Mouse (Mus musculus): ENCODE results near the gene Sema4d. TPM values are rescaled to one million over a fixed set of nuclear protein-coding genes. Genes with fewer than 3 reads are reported as not detected.

Sema4d gene
- polyA plus RNA-seq, 1 experiment from 2014 or later = 9.7 TPM

DNA sequence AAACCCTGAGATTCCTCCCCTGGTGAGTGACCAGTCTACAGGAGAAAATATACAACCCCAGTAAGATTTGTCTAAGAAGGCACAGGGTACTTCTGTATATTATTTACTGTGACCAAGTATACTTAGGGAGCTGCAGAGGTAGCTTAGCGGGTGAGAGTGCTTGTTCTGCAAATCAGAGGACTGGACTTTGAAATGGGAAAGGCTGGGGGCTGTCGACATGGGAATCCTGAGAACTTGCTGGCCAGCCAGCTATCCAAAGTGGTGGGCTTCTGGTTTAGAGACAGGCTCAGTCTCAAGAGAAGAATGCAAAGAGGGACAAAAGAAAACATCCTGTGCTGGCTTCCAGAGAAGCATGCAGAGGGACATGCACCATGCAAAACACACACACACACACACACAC is 5.7 kb downstream of the Sema4d start:
- Histone ChIP-seq H3K36me3 (no peaks in the 10 kb centered on the region), H3K9me3 (no peaks in the 10 kb centered on the region), H3K9ac (no peak overlapping the region), H3K27me3 (peaks cover 6% of the 10 kb centered on the region), H3K27ac (no peak overlapping the region), H3K4me3 (no peak overlapping the region), H3K4me2 (no peak overlapping the region), H3K4me1 (peaks cover 23% of the 10 kb centered on the region)
- ATAC-seq (ENCODE audit: borderline replicate concordance, extremely low read depth, low FRiP score, low TSS enrichment) = no peak
- WGBS = 53% methylated on average over 2 of the region's 2 CpGs

DNA sequence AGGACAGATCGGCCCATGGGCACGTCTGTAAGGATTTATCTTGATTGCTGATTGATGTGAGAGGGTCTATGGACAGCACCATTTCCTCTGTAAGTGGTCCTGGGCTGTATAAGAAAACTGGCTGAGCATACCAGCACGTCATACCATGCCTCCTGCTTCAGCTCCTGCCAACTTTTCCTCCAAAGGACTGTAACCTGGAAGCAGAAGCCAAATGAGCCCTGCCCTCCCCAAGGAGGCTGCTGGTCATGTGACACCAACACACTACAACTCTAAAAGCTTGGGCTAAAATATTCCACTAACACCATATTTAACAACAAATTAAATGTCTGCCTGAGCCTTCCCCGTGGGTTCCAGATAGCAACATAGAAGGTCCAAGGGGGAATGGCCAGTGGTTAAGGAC is 6.9 kb downstream of the Sema4d start:
- WGBS = 64% methylated on average over 4 of the region's 4 CpGs
- Histone ChIP-seq H3K27me3 (0 out of 2 replicates have a peak, but pooled peaks cover 2% of the 10 kb centered on the region), H3K27ac (no peak overlapping the region), H3K4me3 (no peak overlapping the region), H3K36me3 (no peaks in the 10 kb centered on the region), H3K9me3 (no peaks in the 10 kb centered on the region), H3K9ac (no peak overlapping the region), H3K4me1 (peaks cover 11% of the 10 kb centered on the region), H3K4me2 (no peak overlapping the region)
- no peak for ATAC-seq (ENCODE audit: borderline replicate concordance, extremely low read depth, low FRiP score, low TSS enrichment)

DNA sequence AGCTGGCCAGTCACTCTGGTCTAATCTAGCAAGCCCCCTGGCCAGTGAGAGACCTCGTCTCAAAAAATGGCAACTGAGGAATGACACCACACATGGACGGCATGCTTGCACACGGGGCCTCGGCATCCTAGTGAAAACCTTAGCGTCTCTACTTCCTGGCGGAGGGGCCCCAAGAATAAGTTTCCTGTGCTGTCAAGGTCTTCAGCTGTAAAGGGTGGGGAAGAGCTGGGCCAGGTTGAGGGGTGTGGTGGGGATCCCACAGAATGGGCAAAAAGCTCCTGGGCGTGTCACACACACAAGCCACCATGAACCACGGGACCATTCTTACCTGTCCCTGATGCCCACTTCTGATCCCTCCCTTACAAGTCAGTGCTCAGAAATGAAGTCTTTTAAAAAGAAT is 9.1 kb downstream of the Sema4d start:
- Histone ChIP-seq H3K9ac (no peak overlapping the region), H3K36me3 (no peaks in the 10 kb centered on the region), H3K27me3 (no peaks in the 10 kb centered on the region), H3K4me3 (no peak overlapping the region), H3K4me2 (no peak overlapping the region), H3K9me3 (no peaks in the 10 kb centered on the region), H3K4me1 (no peaks in the 10 kb centered on the region), H3K27ac (no peak overlapping the region)
- WGBS = 87% methylated on average over 8 of the region's 8 CpGs
- no peak for ATAC-seq (ENCODE audit: borderline replicate concordance, extremely low read depth, low FRiP score, low TSS enrichment)

DNA sequence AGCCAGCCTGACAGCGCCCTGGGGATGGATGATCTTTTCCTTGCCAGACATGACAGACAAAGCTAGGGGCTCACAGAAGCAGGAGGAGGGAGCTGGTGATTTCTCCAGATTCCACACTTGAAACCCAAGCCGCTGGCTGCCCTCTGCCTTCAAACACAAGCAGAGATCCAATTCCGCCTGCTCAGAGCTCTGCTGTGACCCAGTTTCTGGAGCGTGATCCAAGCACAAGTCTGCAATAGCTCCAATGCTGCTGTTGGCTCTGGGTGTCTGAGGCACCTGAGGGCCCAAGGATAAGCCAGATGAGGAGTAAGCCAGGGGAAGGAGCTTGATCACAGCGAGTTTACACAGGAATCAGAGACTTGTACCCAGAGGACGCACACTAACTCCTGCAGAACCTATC is 9.7 kb downstream of the Sema4d start:
- no peaks in the 10 kb centered on the region; the same call in 1 of the 2 replicates for H3K4me1 ChIP-seq
- H3K9ac ChIP-seq = no peak overlapping the region
- WGBS = 71% methylated on average over 6 of the region's 6 CpGs
- ATAC-seq (ENCODE audit: borderline replicate concordance, extremely low read depth, low FRiP score, low TSS enrichment) = no peak
- H3K9me3 ChIP-seq = no peaks in the 10 kb centered on the region
- H3K4me2 ChIP-seq = no peak overlapping the region
- no peaks in the 10 kb centered on the region for H3K36me3 ChIP-seq
- H3K27ac ChIP-seq = no peak overlapping the region
- H3K27me3 ChIP-seq = no peaks in the 10 kb centered on the region
- H3K4me3 ChIP-seq = no peak overlapping the region

DNA sequence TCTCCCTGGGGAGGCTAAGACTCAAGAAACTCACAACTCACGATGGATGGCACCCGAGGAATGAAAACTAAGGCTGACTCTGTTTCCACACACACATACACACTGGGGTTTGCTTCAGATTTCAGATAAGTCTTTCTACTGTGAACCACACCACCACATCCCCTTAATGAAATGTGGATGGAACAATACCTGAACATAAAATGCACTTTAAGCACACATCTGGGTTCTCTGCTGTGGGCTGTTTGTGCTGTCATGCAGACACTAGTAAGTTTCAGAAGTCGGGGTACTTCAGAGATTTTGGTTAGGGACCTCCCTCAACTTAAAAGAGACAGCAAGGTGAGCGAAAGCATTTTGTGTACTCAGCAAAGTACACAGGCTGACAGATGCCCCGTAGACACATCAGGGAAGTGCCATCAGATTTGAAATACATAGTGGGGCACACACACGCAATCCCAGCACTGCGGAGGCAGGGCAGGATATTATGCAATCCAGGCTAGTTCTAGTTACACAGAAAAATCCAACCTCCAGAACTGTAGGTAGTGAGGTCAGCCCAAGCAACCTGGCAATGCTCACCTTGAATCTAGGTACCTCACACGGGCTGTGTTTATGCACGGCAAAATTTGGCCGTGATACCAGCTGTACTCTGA is 12.9 kb downstream of the Sema4d start:
- no peak overlapping the region for H3K4me3 ChIP-seq
- WGBS = 80% methylated on average over 10 of the region's 10 CpGs
- no peak overlapping the region for H3K4me2 ChIP-seq
- no peaks in the 10 kb centered on the region for H3K36me3 ChIP-seq
- no peak overlapping the region for H3K9ac ChIP-seq
- H3K4me1 ChIP-seq = peaks cover 6% of the 10 kb centered on the region; the same call in 1 of the 2 replicates
- no peak overlapping the region for H3K27ac ChIP-seq
- no peak for ATAC-seq (ENCODE audit: borderline replicate concordance, extremely low read depth, low FRiP score, low TSS enrichment)
- no peaks in the 10 kb centered on the region for H3K27me3 ChIP-seq
- no peaks in the 10 kb centered on the region for H3K9me3 ChIP-seq

DNA sequence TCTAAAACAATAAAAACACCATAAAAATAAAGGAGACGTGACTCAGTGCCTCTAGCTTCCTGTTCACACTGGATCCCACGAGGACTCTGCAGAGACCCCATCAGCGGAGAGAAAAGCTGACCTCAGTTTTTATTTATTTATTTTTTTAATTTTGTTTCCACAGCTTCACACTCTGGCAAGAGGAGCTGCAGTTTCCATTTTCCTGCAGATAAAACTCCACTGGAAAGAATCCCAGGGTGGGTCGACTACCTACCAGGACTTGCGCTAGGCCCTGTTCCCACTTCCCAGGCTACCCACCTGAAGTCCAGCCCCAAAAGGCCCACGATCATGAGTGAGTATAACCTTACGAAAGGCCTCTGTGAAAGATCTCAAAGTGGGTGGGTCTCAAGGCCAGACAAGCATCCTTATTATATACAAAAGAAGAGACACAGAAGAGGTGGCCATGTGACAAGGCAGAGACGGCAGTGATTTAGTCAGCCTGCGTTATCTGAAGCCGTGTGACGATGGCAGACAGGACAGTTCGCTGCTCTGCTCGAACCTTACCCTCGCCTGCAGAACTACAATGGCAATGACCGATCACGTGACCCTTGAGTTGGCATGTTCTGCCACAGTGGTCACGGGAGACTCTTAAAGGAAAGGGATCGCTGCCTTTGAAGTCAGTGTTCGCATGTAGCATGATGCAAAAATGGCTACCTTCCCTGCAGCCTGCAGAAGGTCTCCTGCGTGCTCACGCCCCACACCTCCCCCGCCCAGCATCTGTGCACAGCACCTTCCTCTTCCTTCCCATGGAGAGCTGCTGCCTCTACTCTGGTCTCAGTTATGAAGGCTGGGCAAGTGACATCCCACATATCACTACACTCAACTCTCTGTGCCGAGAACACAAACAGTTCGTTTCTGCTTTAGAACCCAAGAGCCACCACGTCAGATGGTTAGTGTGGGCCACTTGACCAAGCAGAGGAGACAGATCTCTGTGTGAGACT is 14.3 kb downstream of the Sema4d start:
- Histone ChIP-seq H3K27ac (no peak overlapping the region), H3K4me1 (peaks cover 6% of the 10 kb centered on the region; the same call in 1 of the 2 replicates), H3K4me3 (no peak overlapping the region), H3K36me3 (no peaks in the 10 kb centered on the region), H3K9ac (no peak overlapping the region), H3K27me3 (no peaks in the 10 kb centered on the region), H3K4me2 (no peak overlapping the region), H3K9me3 (no peaks in the 10 kb centered on the region)
- WGBS = 68% methylated on average over 25 of the region's 25 CpGs
- no peak for ATAC-seq (ENCODE audit: borderline replicate concordance, extremely low read depth, low FRiP score, low TSS enrichment)

DNA sequence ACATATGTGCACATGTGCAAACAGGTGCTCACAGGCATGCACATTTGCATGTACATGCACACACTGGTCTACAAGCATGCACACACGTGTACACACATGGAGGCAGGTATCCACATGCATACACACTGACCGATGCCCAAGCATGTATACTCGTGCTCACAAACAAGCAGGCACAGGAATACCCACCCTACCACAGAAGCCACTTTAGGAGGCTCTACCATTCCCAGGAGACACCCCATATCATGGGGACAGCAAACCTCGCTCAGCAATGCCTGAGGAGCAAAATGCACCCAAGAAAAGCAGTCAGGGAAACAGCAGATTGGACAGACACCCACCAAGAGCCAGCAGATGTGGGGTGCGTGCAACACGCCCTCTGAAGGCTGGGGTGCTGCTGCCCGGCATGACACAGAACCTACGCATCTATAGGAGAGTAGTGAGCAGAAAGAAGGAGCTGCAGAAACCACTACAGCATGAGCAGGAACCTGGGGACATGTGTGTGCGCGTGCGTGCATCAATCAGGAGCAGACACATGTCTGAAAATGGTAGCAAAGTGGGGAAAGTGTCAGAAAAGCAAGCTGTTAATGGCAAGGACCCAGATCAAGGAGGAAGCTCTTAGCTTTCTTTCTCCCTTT is 15.1 kb downstream of the Sema4d start:
- Histone ChIP-seq H3K27me3 (no peaks in the 10 kb centered on the region), H3K4me2 (no peak overlapping the region), H3K27ac (no peak overlapping the region), H3K36me3 (no peaks in the 10 kb centered on the region), H3K9ac (no peak overlapping the region), H3K4me3 (no peak overlapping the region), H3K4me1 (peaks cover 6% of the 10 kb centered on the region; the same call in 1 of the 2 replicates), H3K9me3 (no peaks in the 10 kb centered on the region)
- 89% methylated on average over 11 of the region's 11 CpGs for WGBS
- no peak for ATAC-seq (ENCODE audit: borderline replicate concordance, extremely low read depth, low FRiP score, low TSS enrichment)

DNA sequence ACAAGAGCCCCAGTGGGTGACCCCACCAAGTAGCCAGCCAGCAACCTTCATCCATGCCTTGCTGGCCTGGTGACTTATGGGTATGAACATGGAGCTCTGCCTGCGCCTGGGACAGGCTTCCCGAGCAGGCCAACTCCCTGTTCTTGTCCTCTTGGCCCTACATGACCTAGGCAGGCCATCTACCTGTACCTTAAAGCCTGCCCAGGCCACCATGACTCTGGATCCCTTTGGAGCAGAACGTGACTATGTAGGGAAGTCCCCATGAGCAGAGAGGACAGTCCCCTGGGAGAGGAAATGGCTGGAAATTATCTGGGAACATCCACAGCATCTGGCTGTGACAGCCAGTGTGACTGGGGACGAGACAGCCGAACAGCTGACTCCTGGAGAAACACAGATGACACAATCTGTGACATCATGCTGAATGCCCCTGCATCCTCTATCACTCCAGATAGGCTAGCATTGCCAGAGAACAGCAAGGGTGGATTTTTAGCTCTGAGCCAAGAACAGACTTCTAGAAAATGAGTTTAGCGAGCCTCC is 15.7 kb downstream of the Sema4d start:
- H3K4me2 ChIP-seq = no peak overlapping the region
- no peaks in the 10 kb centered on the region for H3K27me3 ChIP-seq
- peaks cover 6% of the 10 kb centered on the region; the same call in 1 of the 2 replicates for H3K4me1 ChIP-seq
- no peak overlapping the region for H3K4me3 ChIP-seq
- ATAC-seq (ENCODE audit: borderline replicate concordance, extremely low read depth, low FRiP score, low TSS enrichment) = peak; percentile 37; the same call in 1 of the 2 replicates
- 49% methylated on average over 6 of the region's 6 CpGs for WGBS
- H3K9me3 ChIP-seq = no peaks in the 10 kb centered on the region
- no peaks in the 10 kb centered on the region for H3K36me3 ChIP-seq
- no peak overlapping the region for H3K27ac ChIP-seq
- H3K9ac ChIP-seq = no peak overlapping the region

DNA sequence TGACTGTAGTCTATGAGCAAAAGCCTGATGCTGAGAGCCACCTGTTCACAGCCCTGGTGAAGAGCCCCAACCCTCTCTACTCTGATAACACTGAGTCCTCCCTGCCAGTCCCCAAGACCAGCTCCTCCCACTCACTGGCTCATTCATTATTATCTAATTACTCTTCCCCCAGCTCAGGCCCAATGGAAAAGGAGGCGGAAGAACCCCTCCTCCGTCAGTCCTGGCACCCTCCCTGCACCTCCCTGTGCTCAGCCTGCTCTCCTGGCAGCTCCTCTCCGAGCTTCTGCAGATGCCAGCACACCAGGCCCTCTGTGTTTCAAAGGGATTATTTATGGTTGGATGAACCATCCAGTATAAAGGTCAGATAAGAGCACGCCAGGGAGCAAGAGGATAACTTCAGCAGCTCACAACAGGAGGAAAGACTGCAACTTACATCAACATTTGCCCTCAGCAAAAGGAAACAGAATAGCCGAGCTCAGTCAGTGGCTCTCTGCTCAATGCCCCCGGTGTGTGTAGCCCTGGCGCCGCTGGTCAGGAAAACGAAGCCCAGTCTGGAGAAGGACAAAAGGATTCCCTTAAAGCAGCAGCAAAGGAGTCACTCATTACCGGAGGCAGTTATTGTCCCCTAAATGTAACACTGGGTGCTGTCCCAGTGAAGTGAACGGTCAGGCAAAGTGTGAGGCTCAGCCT is 16.4 kb downstream of the Sema4d start:
- no peak overlapping the region for H3K27ac ChIP-seq

DNA sequence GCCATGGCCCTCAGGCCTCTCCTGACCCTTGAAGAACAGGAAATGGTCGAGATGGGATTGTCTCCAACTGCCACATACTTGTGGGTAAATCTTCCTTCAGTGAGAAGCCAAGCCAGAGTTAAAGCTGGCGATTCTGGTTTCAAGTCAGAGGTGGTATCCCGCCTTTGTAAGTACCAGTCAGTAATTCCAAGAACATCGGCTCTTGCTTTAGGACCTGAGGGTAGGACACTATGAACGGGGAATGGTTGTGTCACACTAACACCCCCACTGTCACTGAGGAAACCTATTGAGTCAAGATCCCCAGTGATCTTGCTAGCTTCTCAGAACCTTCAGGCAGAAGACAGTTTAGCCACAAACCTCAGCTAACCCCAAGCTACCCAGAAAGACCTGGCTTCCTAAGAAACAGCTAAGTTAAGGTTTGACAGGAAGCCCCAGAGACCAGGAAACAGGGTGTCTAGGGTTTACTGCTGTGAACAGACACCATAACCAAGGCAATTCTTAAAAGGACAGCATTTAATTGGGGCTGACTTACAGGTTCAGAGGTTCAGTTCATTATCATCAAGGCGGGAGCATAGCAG is 17.3 kb downstream of the Sema4d start:
- WGBS = 86% methylated on average over 6 of the region's 6 CpGs
- H3K36me3 ChIP-seq = no peaks in the 10 kb centered on the region
- no peak overlapping the region for H3K9ac ChIP-seq
- H3K4me1 ChIP-seq = peaks cover 6% of the 10 kb centered on the region; the same call in 1 of the 2 replicates
- H3K4me2 ChIP-seq = no peak overlapping the region
- ATAC-seq (ENCODE audit: borderline replicate concordance, extremely low read depth, low FRiP score, low TSS enrichment) = no peak
- no peaks in the 10 kb centered on the region for H3K9me3 ChIP-seq
- H3K27me3 ChIP-seq = no peaks in the 10 kb centered on the region
- H3K4me3 ChIP-seq = no peak overlapping the region
- H3K27ac ChIP-seq = no peak overlapping the region

More for the DNA sequence above, 16.4 kb downstream of the Sema4d start:
- ATAC-seq (ENCODE audit: borderline replicate concordance, extremely low read depth, low FRiP score, low TSS enrichment) = 0 out of 2 replicates have a peak, but pooled peaks have one; percentile 25
- no peaks in the 10 kb centered on the region for H3K9me3 ChIP-seq
- no peaks in the 10 kb centered on the region for H3K36me3 ChIP-seq
- no peaks in the 10 kb centered on the region for H3K27me3 ChIP-seq
- H3K4me2 ChIP-seq = no peak overlapping the region
- no peak overlapping the region for H3K4me3 ChIP-seq
- no peak overlapping the region for H3K9ac ChIP-seq
- WGBS = 52% methylated on average over 11 of the region's 11 CpGs
- peaks cover 6% of the 10 kb centered on the region; the same call in 1 of the 2 replicates for H3K4me1 ChIP-seq

DNA sequence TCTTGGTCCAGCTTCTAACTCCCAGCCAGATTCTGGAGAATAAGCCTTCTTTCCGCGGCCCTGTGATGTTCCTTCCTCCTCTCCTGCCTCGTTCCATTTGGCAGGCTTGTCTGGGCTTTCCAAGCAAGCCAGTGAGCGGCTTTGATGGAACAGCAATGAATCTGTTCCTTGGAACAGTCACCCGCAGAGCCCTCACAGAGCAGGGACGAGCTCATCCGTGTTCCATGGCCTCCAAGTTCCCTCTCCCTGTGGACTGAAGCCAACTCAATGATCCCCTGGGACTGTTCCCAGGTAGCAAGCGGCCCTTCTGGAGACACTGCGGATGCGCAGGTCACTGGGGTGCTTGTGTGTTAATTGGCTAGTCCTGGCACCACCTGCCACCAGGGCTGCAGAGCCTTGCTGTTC is 21.7 kb downstream of the Sema4d start:
- no peaks in the 10 kb centered on the region for H3K9me3 ChIP-seq
- no peaks in the 10 kb centered on the region for H3K4me1 ChIP-seq
- H3K4me3 ChIP-seq = no peak overlapping the region
- no peaks in the 10 kb centered on the region for H3K27me3 ChIP-seq
- H3K9ac ChIP-seq = no peak overlapping the region
- WGBS = 74% methylated on average over 10 of the region's 10 CpGs
- no peak for ATAC-seq (ENCODE audit: borderline replicate concordance, extremely low read depth, low FRiP score, low TSS enrichment)
- H3K36me3 ChIP-seq = no peaks in the 10 kb centered on the region
- H3K27ac ChIP-seq = no peak overlapping the region
- H3K4me2 ChIP-seq = no peak overlapping the region
